Mouse (Mus musculus): ENCODE data around the gene Zfp706.

DNA sequence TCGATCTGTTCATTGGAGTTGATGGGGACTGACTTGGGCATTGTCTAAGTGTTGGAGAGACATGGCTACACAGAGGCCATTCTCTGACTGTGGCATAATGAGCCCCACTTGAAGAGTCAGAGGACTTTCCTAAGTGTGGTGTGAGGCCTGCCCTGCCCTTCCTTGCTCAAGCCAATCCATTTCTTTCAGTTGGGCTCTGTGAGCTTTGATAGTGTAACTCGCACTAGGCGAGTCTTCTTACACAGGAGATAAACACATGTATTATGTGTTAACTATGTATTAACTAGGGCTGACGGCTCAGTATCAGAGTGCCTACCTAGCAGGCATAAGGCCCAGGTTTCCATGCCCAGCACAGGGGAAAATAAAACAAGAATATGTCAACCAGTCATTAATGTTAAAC lies 39.8 kb upstream of the Zfp706 start:
- TF ChIP-seq GATA1 (IDR thresholded peaks at IDR 0.05; ENCODE audit: borderline replicate concordance, low read length) (no peak), POLR2AphosphoS5 (IDR thresholded peaks at IDR 0.05; ENCODE audit: insufficient replicate concordance, low read depth, low read length) (no peak), CTCF (IDR thresholded peaks at IDR 0.05; ENCODE audit: low read depth, low read length) (no peak)
